Mouse (Mus musculus): Measurements from ENCODE around the gene Flt4. TPM values are rescaled to one million over a fixed set of nuclear protein-coding genes. Genes with fewer than 3 reads are reported as not detected.

The Flt4 gene
- total and polyA plus RNA-seq, 3 experiments = 0.08 to 0.13 TPM; not detected in 1

- no peak for DNase-seq (ENCODE audit: low read depth, low spot score)
- Histone ChIP-seq H3K27ac (ENCODE audit: control insufficient read depth, low read depth, low read length) (no peak overlapping the region), H3K4me1 (ENCODE audit: control insufficient read depth in 1 of 2, insufficient read depth in 2 of 2, low read length in 2 of 2) (no peaks in the 10 kb centered on the region)
Measured at GRCm38 (mm10) chr11:49658791-49659469, 49.9 kb downstream of the Flt4 start.

GRCm38 (mm10) chr11:49659470-49659799 is 50.4 kb downstream of the Flt4 start:
- no peak overlapping the region for H3K9ac ChIP-seq (ENCODE audit: control insufficient read depth, low read depth, low read length, poor library complexity, severe bottlenecking)
- H3K4me1 ChIP-seq (ENCODE audit: control insufficient read depth in 1 of 2, insufficient read depth in 2 of 2, low read length in 2 of 2) = no peaks in the 10 kb centered on the region
- no peaks in the 10 kb centered on the region for H3K36me3 ChIP-seq (ENCODE audit: control insufficient read depth in 1 of 2, insufficient read depth in 2 of 2, low read length in 2 of 2)
- no peaks in the 10 kb centered on the region for H3K9me3 ChIP-seq (replicated peaks; ENCODE audit: insufficient read depth, low read length)
- H3K27ac ChIP-seq (ENCODE audit: control insufficient read depth, low read depth, low read length) = no peak overlapping the region
- no peak for DNase-seq (ENCODE audit: low read depth, low spot score)
- no peak for TF ChIP-seq BHLHE40 (IDR thresholded peaks at IDR 0.05; ENCODE audit: borderline replicate concordance, low read depth, low read length)
- no peak for TF ChIP-seq TCF12 (IDR thresholded peaks at IDR 0.05; ENCODE audit: low read depth, low read length)
- TF ChIP-seq UBTF (IDR thresholded peaks at IDR 0.05; ENCODE audit: borderline replicate concordance, insufficient read depth, low read depth, low read length) = no peak
- no peak for TF ChIP-seq CTCF (IDR thresholded peaks at IDR 0.05 in 2 of 3, conservative IDR thresholded peaks at IDR 0.05 in 1 of 3; ENCODE audit: control insufficient read depth in 1 of 3, insufficient read depth in 1 of 3, low read depth in 2 of 3, low read length in 3 of 3, poor library complexity in 1 of 3, severe bottlenecking in 1 of 3)
- TF ChIP-seq KAT2A (conservative IDR thresholded peaks at IDR 0.05; ENCODE audit: low read depth, low read length) = no peak
- no peak for TF ChIP-seq USF1 (IDR thresholded peaks at IDR 0.05; ENCODE audit: low read depth, low read length)
- no peak for TF ChIP-seq MYC (IDR thresholded peaks at IDR 0.05; ENCODE audit: low read depth, low read length)
- no peak for TF ChIP-seq NELFE (IDR thresholded peaks at IDR 0.05; ENCODE audit: low read depth, low read length)
- TF ChIP-seq ZC3H11A (IDR thresholded peaks at IDR 0.05; ENCODE audit: low read depth, low read length) = no peak
- no peak for TF ChIP-seq POLR2AphosphoS5 (IDR thresholded peaks at IDR 0.05; ENCODE audit: borderline replicate concordance, low read depth, low read length)
- TF ChIP-seq GABPA (IDR thresholded peaks at IDR 0.05; ENCODE audit: low read depth, low read length) = no peak
- no peak for TF ChIP-seq EP300 (IDR thresholded peaks at IDR 0.05; ENCODE audit: low read depth in 1 of 2, low read length in 2 of 2)
- TF ChIP-seq RAD21 (IDR thresholded peaks at IDR 0.05; ENCODE audit: low read depth, low read length) = no peak
- no peak for TF ChIP-seq MAZ (IDR thresholded peaks at IDR 0.05; ENCODE audit: low read depth, low read length)
- no peak for TF ChIP-seq POLR2A (IDR thresholded peaks at IDR 0.05; ENCODE audit: control insufficient read depth in 1 of 2, insufficient read depth in 1 of 2, low read depth in 1 of 2, low read length in 2 of 2, poor library complexity in 1 of 2)
- H3K4me3 ChIP-seq (ENCODE audit: control insufficient read depth in 1 of 2, insufficient read depth in 1 of 2, low read depth in 2 of 2, low read length in 2 of 2) = no peak overlapping the region
- no peaks in the 10 kb centered on the region for H3K27me3 ChIP-seq (ENCODE audit: control insufficient read depth in 1 of 2, insufficient read depth in 2 of 2, low read length in 2 of 2)
- H3K79me2 ChIP-seq (ENCODE audit: control insufficient read depth, insufficient read depth, low read length, poor library complexity) = no peaks in the 10 kb centered on the region

More at GRCm38 (mm10) chr11:49658791-49659469, 49.9 kb downstream of the Flt4 start:
- no peaks in the 10 kb centered on the region for H3K79me2 ChIP-seq (ENCODE audit: control insufficient read depth, insufficient read depth, low read length, poor library complexity)
- no peak overlapping the region for H3K4me3 ChIP-seq (ENCODE audit: control insufficient read depth in 1 of 2, insufficient read depth in 1 of 2, low read depth in 2 of 2, low read length in 2 of 2)
- no peak for TF ChIP-seq RAD21 (IDR thresholded peaks at IDR 0.05; ENCODE audit: low read depth, low read length)
- no peak for TF ChIP-seq GABPA (IDR thresholded peaks at IDR 0.05; ENCODE audit: low read depth, low read length)
- no peak for TF ChIP-seq USF1 (IDR thresholded peaks at IDR 0.05; ENCODE audit: low read depth, low read length)
- no peak for TF ChIP-seq USF2 (IDR thresholded peaks at IDR 0.05; ENCODE audit: borderline replicate concordance in 1 of 2, insufficient read depth in 1 of 2, low read depth in 1 of 2, low read length in 2 of 2)
- no peak for TF ChIP-seq NRF1 (IDR thresholded peaks at IDR 0.05; ENCODE audit: insufficient read depth, low read depth, low read length, poor library complexity, severe bottlenecking)
- TF ChIP-seq MAZ (IDR thresholded peaks at IDR 0.05; ENCODE audit: low read depth, low read length) = no peak
- TF ChIP-seq MEF2A (IDR thresholded peaks at IDR 0.05; ENCODE audit: extremely low read depth, insufficient replicate concordance, low read depth, low read length, poor library complexity, severe bottlenecking) = no peak
- no peak for TF ChIP-seq ZNF384 (IDR thresholded peaks at IDR 0.05; ENCODE audit: low read depth, low read length)
- TF ChIP-seq ZKSCAN1 (IDR thresholded peaks at IDR 0.05; ENCODE audit: low read depth, low read length) = no peak
- no peaks in the 10 kb centered on the region for H3K36me3 ChIP-seq (ENCODE audit: control insufficient read depth in 1 of 2, insufficient read depth in 2 of 2, low read length in 2 of 2)
- H3K9ac ChIP-seq (ENCODE audit: control insufficient read depth, low read depth, low read length, poor library complexity, severe bottlenecking) = no peak overlapping the region
- H3K9me3 ChIP-seq (replicated peaks; ENCODE audit: insufficient read depth, low read length) = no peaks in the 10 kb centered on the region
- no peaks in the 10 kb centered on the region for H3K27me3 ChIP-seq (ENCODE audit: control insufficient read depth in 1 of 2, insufficient read depth in 2 of 2, low read length in 2 of 2)

Data from MEL (cell line).